Mouse (Mus musculus) heart, adult 2 months (tissue): Measurements from ENCODE around the gene Smg8. TPM values are rescaled to one million over a fixed set of nuclear protein-coding genes. Genes with fewer than 3 reads are reported as not detected.
"Not testable (repeated sequence)": the region's sequence is repeated elsewhere in the genome, so short reads cannot be mapped to it uniquely, and the experiment has no call there.

Source experiments
- DNase-seq, 2 experiments: peaks; one replicate each; pipeline ENCODE4 v3.0.0; 2021
- H3K27ac ChIP-seq: fragments of 200-600 bp; 2 replicates; pipeline ENCODE4 v1.8.1; 2022
- H3K27me3 ChIP-seq: fragments of 200-500 bp; 2 replicates; pipeline ENCODE4 v1.6.1; 2012; ENCODE audit warnings: mild to moderate bottlenecking, low read length, inconsistent platforms, mixed read lengths; ENCODE audit not compliant: control insufficient read depth, insufficient read depth
- H3K36me3 ChIP-seq: fragments of 200-500 bp; 2 replicates; pipeline ENCODE4 v1.6.1; 2012; ENCODE audit warnings: low read length, inconsistent platforms; ENCODE audit not compliant: control insufficient read depth, insufficient read depth
- H3K4me1 ChIP-seq: fragments of 200-500 bp; 2 replicates; pipeline ENCODE4 v1.6.1; 2011; ENCODE audit warnings: low read length; ENCODE audit not compliant: control insufficient read depth, insufficient read depth
- H3K4me3 ChIP-seq: fragments of 200-600 bp; 2 replicates; pipeline ENCODE4 v1.8.1; 2022
- H3K79me2 ChIP-seq: fragments of 200-500 bp; replicated peaks from 2 replicates; pipeline ENCODE4 v1.6.1; 2012; ENCODE audit warnings: mild to moderate bottlenecking, inconsistent platforms, low read length, moderate library complexity, mixed read lengths; ENCODE audit not compliant: control insufficient read depth, insufficient read depth
- H3K9ac ChIP-seq: fragments of 200-500 bp; 2 replicates; pipeline ENCODE4 v1.6.1; 2012; ENCODE audit warnings: low read depth, mild to moderate bottlenecking, control low read depth, inconsistent platforms, low read length, mixed read lengths
- CTCF ChIP-seq: fragments of 200-600 bp; IDR thresholded peaks from 2 replicates; pipeline ENCODE4 v1.8.1; 2022; ENCODE audit warnings: antibody characterized with exemption, mild to moderate bottlenecking, moderate library complexity
- EP300 ChIP-seq: fragments of 200-500 bp; IDR thresholded peaks from 2 replicates; pipeline ENCODE4 v1.6.1; 2011; ENCODE audit warnings: low read depth, low read length, control low read depth; ENCODE audit not compliant: insufficient read depth
- POLR2A ChIP-seq: fragments of 200-500 bp; IDR thresholded peaks from 2 replicates; pipeline ENCODE4 v1.6.1; 2011; ENCODE audit warnings: mild to moderate bottlenecking, low read depth, low read length, control low read depth; ENCODE audit not compliant: insufficient read depth
- WGBS: fragments of 180-500 bp; shearing (Covaris S2); methylation state at CpG from one replicate; pipeline ENCODE4 v1.1.7; 2018; 5-methylcytosine and 5-hydroxymethylcytosine counted together
- intact Hi-C: fragments of 180-260 bp; cut with DNase I; formaldehyde crosslinking; loops from one replicate; pipeline ENCODE4 v1.15.1; 2025
- polyA plus RNA-seq: library from polyadenylated mRNA; depleted of rRNA; stranded (reverse); fragments of >200 nt; gene quantifications from 2 replicates; pipeline ENCODE4 v1.2.3, GENCODE M21; 2012
- total RNA-seq, 2 experiments: library from RNA; stranded (reverse); gene quantifications; 2 replicates each; pipeline ENCODE4 v1.2.3; 2021

Smg8 gene
- total and polyA plus RNA-seq, 3 experiments = 4.8 to 9.2 (median 9.1) TPM

- 99% methylated on average over 2 of the region's 2 CpGs for WGBS
- no peak for DNase-seq
- Histone ChIP-seq H3K27ac (no peak overlapping the region), H3K27me3 (no peaks in the 10 kb centered on the region), H3K4me3 (no peak overlapping the region), H3K79me2 (no peaks in the 10 kb centered on the region), H3K36me3 (no peaks in the 10 kb centered on the region), H3K9ac (no peak overlapping the region), H3K4me1 (no peaks in the 10 kb centered on the region)
- intact Hi-C loops = no loop called here
- TF ChIP-seq CTCF (no peak), POLR2A (no peak), EP300 (no peak)
These were observed 26.2 kb downstream of the Smg8 start for GRCm38 (mm10) chr11:87060410-87060809.

GRCm38 (mm10) chr11:87056286-87056685, 30.3 kb downstream of the Smg8 start:
- Histone ChIP-seq H3K4me1 (no peaks in the 10 kb centered on the region), H3K27me3 (no peaks in the 10 kb centered on the region), H3K79me2 (no peaks in the 10 kb centered on the region), H3K27ac (no peak overlapping the region), H3K4me3 (no peak overlapping the region), H3K36me3 (no peaks in the 10 kb centered on the region), H3K9ac (no peak overlapping the region)
- intact Hi-C loops = no loop called here
- no peak for DNase-seq
- WGBS = 85% methylated on average over 6 of the region's 6 CpGs
- TF ChIP-seq EP300 = no peak
- TF ChIP-seq POLR2A = no peak
- no peak for TF ChIP-seq CTCF

- H3K9ac ChIP-seq, H3K4me3 ChIP-seq, DNase-seq, H3K27me3 ChIP-seq, H3K36me3 ChIP-seq, intact Hi-C loops, H3K79me2 ChIP-seq, H3K27ac ChIP-seq, H3K4me1 ChIP-seq: not testable (repeated sequence)
- WGBS = 89% methylated on average over 7 of the region's 7 CpGs
These were observed 37.7 kb downstream of the Smg8 start for GRCm38 (mm10) chr11:87048900-87049299.

- H3K27me3 ChIP-seq = no peaks in the 10 kb centered on the region
- intact Hi-C loops = no loop called here
- DNase-seq = no peak
- H3K4me3 ChIP-seq = no peak overlapping the region
- WGBS = 72% methylated on average over 5 of the region's 5 CpGs
- no peak overlapping the region for H3K9ac ChIP-seq
- H3K4me1 ChIP-seq = no peaks in the 10 kb centered on the region
- no peak for TF ChIP-seq EP300
- TF ChIP-seq POLR2A = no peak
- TF ChIP-seq CTCF = no peak
- no peaks in the 10 kb centered on the region for H3K36me3 ChIP-seq
- no peaks in the 10 kb centered on the region for H3K79me2 ChIP-seq
- H3K27ac ChIP-seq = no peak overlapping the region
These were observed 39.6 kb downstream of the Smg8 start for GRCm38 (mm10) chr11:87046968-87047367.

GRCm38 (mm10) chr11:87043052-87043451, 43.5 kb downstream of the Smg8 start:
- no peaks in the 10 kb centered on the region for H3K36me3 ChIP-seq

GRCm38 (mm10) chr11:87039307-87039963, 47.1 kb downstream of the Smg8 start:
- H3K27me3 ChIP-seq = no peaks in the 10 kb centered on the region
- intact Hi-C loops = no loop called here
- TF ChIP-seq CTCF (no peak), POLR2A (no peak), EP300 (no peak)
- no peak overlapping the region for H3K27ac ChIP-seq
- H3K36me3 ChIP-seq = no peaks in the 10 kb centered on the region
- H3K4me3 ChIP-seq = no peak overlapping the region
- WGBS = 80% methylated on average over 9 of the region's 9 CpGs
- no peak for DNase-seq
- no peak overlapping the region for H3K9ac ChIP-seq
- H3K4me1 ChIP-seq = no peaks in the 10 kb centered on the region
- H3K79me2 ChIP-seq = no peaks in the 10 kb centered on the region

More at GRCm38 (mm10) chr11:87043052-87043451, 43.5 kb downstream of the Smg8 start:
- TF ChIP-seq POLR2A = no peak
- TF ChIP-seq EP300 = no peak
- no peak for TF ChIP-seq CTCF
- no peak overlapping the region for H3K9ac ChIP-seq
- H3K4me1 ChIP-seq = no peaks in the 10 kb centered on the region
- no peaks in the 10 kb centered on the region for H3K27me3 ChIP-seq
- no peaks in the 10 kb centered on the region for H3K79me2 ChIP-seq
- 73% methylated on average over 3 of the region's 3 CpGs for WGBS
- no peak overlapping the region for H3K4me3 ChIP-seq
- no peak overlapping the region for H3K27ac ChIP-seq
- intact Hi-C loops = no loop called here
- no peak for DNase-seq
